Mouse (Mus musculus): ENCODE measurements around the gene Filip1.

DNA sequence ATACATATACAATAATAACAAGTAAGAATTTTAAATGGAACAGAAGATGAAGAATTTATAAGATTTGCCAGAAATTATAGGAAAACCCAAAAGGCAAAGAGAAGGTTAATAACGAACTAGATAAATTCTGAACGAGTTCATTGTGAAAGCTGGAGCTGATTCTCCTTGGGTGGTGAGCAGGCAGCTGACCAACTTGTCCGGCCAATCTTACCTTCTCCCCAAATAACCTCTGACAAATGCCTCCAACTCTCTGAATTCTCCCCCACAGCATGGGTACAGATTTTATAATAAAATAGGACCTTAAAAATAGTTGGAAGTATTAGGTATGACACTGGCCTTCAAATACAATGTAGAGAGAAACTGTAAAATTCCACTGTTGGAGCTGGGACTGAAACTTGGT is 84.6 kb downstream of the Filip1 start:
- no peak for TF ChIP-seq CTCF (IDR thresholded peaks at IDR 0.05)
- TF ChIP-seq EP300 (IDR thresholded peaks at IDR 0.05) = no peak
